Mouse (Mus musculus) adrenal gland, postnatal 0 days (tissue): ENCODE measurements around the gene Aldh16a1. TPM values are rescaled to one million over a fixed set of nuclear protein-coding genes. Genes with fewer than 3 reads are reported as not detected.
A peak's percentile ranks its signal among the peaks of the same experiment; 100 is the strongest.

Experiments used
- microRNA-seq: library from miRNA; unstranded; fragments of <30 nt; microRNA quantifications from one replicate; pipeline ENCODE4, GENCODE M21; 2016; ENCODE audit warnings: borderline replicate concordance; ENCODE audit not compliant: insufficient number of aligned reads
- polyA plus RNA-seq: library from polyadenylated mRNA; unstranded; fragments of >200 nt; fragmentation: Nextera tagmentation; extraction: Ambion mirVana; gene quantifications from 2 replicates; pipeline ENCODE4 v1.2.1, GENCODE M21; 2015

The Aldh16a1 gene
- 25.3 and 34.0 TPM in 2 replicates for polyA plus RNA-seq

DNA sequence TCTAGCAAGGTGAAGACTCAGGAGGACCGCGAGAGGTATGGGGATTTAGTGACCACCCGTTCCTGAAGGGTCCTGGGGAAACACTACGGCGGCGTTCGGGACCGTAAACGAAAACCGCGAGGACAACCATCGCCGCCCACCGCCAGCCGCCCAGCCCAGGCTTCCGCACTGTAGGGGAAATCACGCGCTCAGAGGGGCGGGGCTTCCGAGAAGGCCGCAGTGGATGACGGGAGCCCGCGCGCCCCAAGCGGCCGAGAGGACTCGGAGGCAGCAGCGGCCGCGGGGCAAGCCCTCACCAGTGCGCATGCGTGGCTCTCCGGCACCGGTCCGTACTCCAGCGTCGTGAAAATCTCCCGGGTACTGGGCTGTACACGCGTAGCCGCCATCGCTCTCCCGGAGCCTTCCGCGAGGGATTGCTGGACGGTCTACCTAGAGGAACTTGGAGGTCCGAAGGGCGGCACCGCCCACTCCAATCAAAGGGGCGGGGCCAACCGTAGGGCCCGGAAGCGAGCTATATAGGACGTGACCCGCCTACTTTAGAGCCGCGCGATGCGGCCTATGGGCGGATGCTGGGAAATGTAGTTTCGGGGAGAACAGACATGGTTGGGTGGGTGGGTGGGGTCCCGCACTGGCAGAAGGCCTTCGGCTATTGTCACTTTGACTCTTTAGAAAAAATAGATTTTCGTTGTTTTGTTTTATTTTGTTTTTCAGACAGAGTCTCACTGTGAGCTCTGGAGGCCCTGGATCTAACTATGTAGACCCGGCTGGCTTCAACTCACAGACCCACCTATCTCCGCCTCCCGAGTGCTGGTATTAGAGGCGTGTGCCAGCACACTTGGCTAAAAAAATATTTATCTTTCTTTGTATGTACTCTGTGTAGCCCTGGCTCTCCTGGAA lies at the start of gene Aldh16a1, which contains the start of gene Pih1d1:
Gene Aldh16a1, minus strand, starts transcription at position 489 of the 897 bp plus-strand sequence.
Gene Pih1d1, plus strand, starts transcription at position 208 of the 897 bp plus-strand sequence.

DNA sequence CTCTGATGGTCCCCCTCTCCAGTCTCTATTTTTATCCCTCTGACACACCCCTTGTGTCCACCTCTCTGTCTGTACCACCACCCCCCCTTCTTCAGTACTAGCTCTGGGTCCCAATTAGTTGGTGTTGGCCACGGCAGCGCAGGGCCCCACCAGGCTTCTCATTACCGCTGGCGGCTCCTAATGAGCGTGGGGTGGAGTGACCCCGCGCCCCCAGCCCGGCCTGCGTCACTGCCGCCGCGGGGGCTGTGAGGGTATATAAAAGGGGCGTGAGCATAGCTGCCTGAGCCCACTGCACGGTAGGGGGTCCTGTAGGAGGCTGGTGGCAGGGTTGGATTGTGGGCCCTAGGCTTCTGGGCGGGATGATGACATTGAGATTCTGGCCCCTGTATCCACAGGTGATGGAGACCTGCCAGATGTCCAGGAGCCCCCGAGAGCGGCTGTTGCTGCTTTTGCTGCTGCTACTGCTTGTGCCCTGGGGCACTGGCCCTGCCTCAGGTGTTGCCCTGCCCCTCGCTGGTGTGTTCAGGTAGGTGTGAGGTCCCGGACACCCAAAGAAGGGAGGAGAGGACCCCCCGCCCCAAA lies 26.6 kb upstream of the Aldh16a1 start, which contains the start of gene Pth2:
Gene Pth2, plus strand, starts transcription at position 100 of the 582 bp plus-strand sequence.

DNA sequence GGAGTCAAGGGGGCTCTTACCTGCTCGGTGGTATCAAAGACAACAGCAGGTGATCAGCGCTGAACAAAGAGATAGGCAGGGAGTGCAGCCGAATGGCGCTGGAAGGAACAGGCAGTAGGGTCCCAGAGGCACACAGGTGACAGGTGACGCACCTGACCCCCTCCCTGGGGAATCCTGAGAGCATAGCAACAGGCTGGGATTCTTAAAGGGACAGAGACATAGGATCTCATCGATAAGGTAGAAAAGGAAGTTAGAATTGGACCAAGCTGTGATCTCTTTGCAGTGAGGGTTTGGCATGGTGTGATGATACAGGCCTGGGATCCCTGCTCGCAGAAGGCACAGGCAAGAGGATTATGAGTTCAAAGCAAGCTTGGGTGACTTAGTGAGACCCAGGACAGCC lies 25.1 kb upstream of the Aldh16a1 start, which contains the start of gene Gfy:
Gene Gfy, minus strand, starts transcription at position 101 of the 400 bp plus-strand sequence.

DNA sequence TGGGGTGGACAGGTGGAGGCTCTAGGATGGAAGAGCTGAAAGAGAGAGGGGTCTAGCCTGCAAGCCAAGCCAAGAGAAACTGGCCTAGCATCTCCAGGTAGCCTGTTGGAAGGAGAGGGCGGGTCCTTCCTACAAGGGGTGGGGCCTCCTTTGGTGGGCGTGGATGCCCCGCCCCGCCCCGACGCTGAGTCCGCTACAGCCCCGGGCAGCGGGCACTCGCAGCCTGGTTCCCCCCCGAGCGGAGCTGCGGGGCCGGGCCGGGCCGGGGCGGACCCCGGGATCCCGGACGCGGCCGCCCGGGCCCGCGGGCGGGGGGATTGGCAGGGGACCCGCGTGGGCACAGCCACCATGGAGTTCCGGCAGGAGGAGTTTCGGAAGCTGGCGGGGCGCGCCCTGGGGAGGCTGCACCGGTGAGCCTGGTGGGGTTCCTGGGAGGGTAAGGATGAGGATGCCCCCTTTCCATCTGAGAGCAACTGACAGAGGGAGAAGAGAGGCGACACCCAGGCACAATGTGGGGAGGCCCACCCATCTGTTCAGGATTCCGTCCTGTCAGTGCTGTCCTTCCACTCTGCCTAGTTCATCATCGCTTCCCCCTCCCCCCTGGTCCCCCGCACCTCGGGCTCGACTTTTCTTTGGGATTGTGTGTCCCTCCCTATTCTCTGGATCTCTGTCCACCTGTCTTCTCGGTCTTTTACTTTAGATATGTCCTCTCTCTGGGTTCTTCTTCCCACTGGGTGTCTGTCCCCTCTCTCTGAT lies 9.5 kb upstream of the Aldh16a1 start, which contains the start of gene Slc17a7:
Gene Slc17a7, plus strand, starts transcription at position 215 of the 756 bp plus-strand sequence.

DNA sequence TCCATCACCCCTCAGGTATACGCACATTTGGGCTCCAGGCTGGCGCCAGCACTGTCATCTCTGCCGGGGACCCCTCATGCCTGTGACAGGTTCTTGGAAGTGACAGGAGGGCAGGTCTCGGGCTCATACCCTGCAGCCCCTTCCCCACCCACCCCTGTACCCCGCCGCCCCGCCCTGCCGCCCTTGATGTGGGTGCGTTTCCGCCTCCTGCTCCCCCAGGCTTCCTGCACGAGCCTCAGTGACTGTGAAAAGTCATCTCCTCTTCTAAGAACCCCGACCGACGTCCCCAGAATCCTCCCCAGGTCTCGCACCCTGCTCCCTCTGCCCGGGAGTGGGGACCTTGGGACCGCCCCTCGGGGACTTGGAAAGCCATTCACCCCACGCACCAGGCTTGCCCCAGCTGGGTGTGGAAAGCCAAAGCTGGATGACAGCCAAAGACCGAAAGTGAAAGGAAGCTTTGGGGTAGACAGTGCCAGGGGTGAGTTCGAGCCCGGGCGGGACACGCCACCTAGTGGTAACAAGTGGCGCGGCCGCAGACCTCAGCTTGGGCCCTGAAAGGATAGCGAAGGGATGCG lies 18.3 kb downstream of the Aldh16a1 start, which contains the start of the genes Gm45713 and Flt3l:
Gene Gm45713, minus strand, starts transcription at position 239 of the 575 bp plus-strand sequence.
Gene Flt3l, minus strand, starts transcription at position 440 of the 575 bp plus-strand sequence.

DNA sequence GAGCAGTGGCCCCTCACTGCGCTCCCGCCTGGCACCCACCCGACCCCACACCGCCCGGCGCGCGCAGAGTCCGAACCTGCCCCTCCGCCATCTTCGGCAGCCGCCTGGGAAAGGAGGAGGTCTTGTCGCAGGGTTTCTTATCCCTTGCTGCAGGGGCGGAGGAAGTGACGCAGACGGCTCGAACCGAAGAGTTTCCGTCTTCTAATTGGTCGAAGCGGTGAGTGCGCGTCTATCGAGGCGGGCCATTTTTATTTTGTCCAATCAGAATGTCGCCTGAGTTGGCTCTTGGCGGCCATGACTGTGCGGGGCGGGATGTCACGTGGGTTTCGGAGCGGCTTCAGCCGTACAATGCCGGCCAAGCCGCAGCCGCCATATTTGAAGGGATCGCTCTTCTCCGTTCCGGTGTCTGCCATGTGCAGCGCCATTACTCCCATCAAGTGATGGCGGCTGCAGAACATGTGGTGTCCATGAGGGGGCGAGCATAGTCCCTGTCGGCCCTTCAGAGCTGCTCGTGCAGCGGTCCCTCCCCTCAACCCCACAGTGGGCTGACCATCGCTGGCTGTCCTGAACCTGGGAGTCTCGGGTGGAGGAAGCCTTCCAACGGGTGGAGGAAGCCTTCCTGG lies 25.6 kb downstream of the Aldh16a1 start, which contains the start of gene Rpl13a:
Gene Rpl13a, minus strand, starts transcription at position 138 of the 623 bp plus-strand sequence.

DNA sequence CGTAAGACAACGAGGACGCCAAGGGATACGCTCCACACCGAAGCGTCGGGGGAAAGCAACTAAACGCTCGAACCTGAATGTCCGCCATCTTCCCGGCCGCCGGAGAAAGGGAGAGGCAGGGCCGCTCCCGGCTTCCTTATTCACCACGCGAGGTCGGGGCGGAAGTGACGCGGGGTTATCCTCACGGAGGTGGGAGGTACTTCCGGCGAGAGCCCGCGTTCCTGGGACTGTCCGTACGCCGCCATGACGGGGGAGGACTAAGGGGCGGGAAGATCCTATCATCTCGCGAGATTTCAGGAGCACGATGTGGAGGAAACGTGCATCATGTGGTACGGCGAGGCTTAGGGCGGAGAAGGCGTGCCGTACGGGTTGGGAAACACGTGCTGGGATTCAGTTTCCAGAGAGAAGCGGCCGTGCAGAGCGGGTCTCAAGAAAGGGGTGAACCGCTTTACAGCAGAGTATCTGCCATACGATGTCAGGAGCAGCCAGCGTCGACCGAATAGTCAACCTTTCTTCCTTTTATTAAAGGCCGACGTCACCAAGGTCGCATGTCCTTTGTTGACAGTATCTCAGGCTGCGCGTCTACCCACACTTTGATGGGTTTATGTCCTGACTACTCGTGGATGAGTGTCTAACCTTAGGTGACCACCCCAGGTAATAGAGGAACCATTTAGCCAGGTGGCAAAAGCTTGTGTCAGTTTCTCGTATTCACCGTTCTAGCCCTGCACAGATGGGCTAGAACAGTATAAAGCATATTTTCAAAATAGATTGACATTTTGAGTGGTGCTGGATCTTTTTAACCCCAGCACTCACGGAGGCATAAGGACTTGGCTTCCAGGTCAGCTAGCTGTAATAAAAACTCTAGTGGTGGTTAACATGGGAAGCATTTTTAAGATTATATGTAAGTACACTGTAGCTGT lies 29.9 kb downstream of the Aldh16a1 start, which contains the start of gene Rps11:
Gene Rps11, minus strand, starts transcription at position 216 of the 920 bp plus-strand sequence.

DNA sequence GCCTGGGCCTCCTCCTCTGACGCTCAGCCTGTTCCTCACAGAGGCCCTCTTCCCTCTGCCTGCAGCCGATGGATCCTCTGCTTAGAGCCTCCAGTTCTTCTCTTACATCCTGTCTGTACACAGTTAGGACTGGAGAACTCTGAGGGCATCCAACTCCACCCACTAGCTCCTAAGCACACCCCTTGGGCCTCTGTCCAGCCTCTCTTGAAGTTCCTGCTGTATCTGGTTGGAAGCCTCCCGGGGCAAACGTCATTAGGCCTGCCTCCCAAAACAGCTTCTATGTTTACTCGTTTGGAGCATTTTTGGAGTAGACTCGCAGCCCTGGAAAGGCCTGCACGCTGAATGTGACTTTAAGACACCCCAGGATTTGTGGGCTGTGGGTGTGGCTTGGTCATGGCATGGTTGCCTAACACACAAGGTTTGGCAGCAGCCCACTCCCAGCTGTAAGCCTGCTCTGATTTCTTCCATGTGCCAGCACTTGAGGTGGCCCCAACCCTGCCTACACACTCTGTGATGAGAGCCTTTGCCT lies 50.7 kb downstream of the Aldh16a1 start, which contains the start of gene Fcgrt:
Gene Fcgrt, minus strand, starts transcription at position 200 of the 529 bp plus-strand sequence.

DNA sequence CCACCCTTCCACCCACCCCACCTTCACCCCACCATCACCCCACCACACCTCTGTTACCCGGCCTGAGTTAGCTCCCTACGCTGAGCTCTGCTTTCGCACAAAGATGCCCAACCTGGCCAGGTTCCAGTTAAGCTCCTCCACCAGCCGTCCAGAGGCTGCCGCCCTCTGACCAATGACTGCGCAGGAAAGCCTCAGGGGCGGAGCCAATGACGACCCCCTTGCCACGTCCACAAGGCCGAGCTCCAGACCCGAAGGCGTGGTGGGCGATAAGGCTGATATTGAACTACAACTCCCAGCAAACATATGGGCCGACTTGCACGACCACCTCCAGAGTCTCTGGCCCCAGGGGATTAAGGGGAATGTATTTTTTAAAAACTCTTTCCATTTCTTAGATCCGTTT lies 62.3 kb downstream of the Aldh16a1 start, which contains the start of gene Rcn3:
Gene Rcn3, minus strand, starts transcription at position 174 of the 400 bp plus-strand sequence.

Small RNA genes lying within 50 kb of the gene (microRNA-seq; reads per million reads assigned to microRNA genes)
- 86.9 reads per million, percentile 42 among the genes with 10 or more reads in this experiment for gene Mir150
- 17.9 reads per million, percentile 24 among the genes with 10 or more reads in this experiment for gene Mir5121
- gene Mir7055, result not detected

Other genes with a start within 250 kb of the Aldh16a1 start
- gene Ap2a1, start 225.1 kb downstream of the Aldh16a1 start, polyA plus RNA-seq, result 49.4 and 50.6 TPM in 2 replicates
- 0.17 and 0.46 TPM in 2 replicates for gene Tsks, start 211.4 kb downstream of the Aldh16a1 start, polyA plus RNA-seq
- gene Cpt1c, start 179.7 kb downstream of the Aldh16a1 start, polyA plus RNA-seq, result 23.0 and 24.9 TPM in 2 replicates
- 247 and 271 TPM in 2 replicates for gene Prmt1, start 168.0 kb downstream of the Aldh16a1 start, polyA plus RNA-seq
- gene Irf3, start 156.9 kb downstream of the Aldh16a1 start, polyA plus RNA-seq, result 56.9 and 79.7 TPM in 2 replicates
- 16.6 and 25.4 TPM in 2 replicates for gene Bcl2l12, start 155.9 kb downstream of the Aldh16a1 start, polyA plus RNA-seq
- 25.1 and 26.8 TPM in 2 replicates for gene Scaf1, start 138.2 kb downstream of the Aldh16a1 start, polyA plus RNA-seq
- gene Rras, start 136.6 kb downstream of the Aldh16a1 start, polyA plus RNA-seq, result 69.9 and 80.5 TPM in 2 replicates
- 4.1 and 6.1 TPM in 2 replicates for gene Prr12, start 101.7 kb downstream of the Aldh16a1 start, polyA plus RNA-seq
- gene Nosip, start 92.2 kb downstream of the Aldh16a1 start, polyA plus RNA-seq, result 72.0 and 75.6 TPM in 2 replicates
- 21.2 and 23.8 TPM in 2 replicates for gene Prrg2, start 91.9 kb downstream of the Aldh16a1 start, polyA plus RNA-seq
- 173 and 202 TPM in 2 replicates for gene Rcn3, start 62.4 kb downstream of the Aldh16a1 start, polyA plus RNA-seq
- 193 and 264 TPM in 2 replicates for gene Fcgrt, start 50.7 kb downstream of the Aldh16a1 start, polyA plus RNA-seq
- gene Rps11, start 30.1 kb downstream of the Aldh16a1 start, polyA plus RNA-seq, result 1,100 and 1,135 TPM in 2 replicates
- 1,896 and 3,552 TPM in 2 replicates for gene Rpl13a, start 25.8 kb downstream of the Aldh16a1 start, polyA plus RNA-seq
- gene Gm45713, start 18.4 kb downstream of the Aldh16a1 start, polyA plus RNA-seq, result 1.4 and 2.1 TPM in 2 replicates
- gene Flt3l, start 18.2 kb downstream of the Aldh16a1 start, polyA plus RNA-seq, result 6.1 and 11.0 TPM in 2 replicates
- gene Pih1d1, start 281 bp downstream of the Aldh16a1 start, polyA plus RNA-seq, result 67.2 and 75.8 TPM in 2 replicates
- gene Slc17a7, start 9.4 kb upstream of the Aldh16a1 start, polyA plus RNA-seq, result 0.11 and 0.16 TPM in 2 replicates
- gene Gfy, start 25.0 kb upstream of the Aldh16a1 start, polyA plus RNA-seq, result not detected in 2 replicates
- not detected in 2 replicates for gene Pth2, start 26.4 kb upstream of the Aldh16a1 start, polyA plus RNA-seq
- gene Ccdc155, start 50.3 kb upstream of the Aldh16a1 start, polyA plus RNA-seq, result 0.30 and 0.47 TPM in 2 replicates
- 1.6 and 1.8 TPM in 2 replicates for gene Dkkl1, start 57.6 kb upstream of the Aldh16a1 start, polyA plus RNA-seq
- 28.7 and 32.9 TPM in 2 replicates for gene Tead2, start 61.2 kb upstream of the Aldh16a1 start, polyA plus RNA-seq
- 3.9 and 5.3 TPM in 2 replicates for gene Cd37, start 84.5 kb upstream of the Aldh16a1 start, polyA plus RNA-seq
- gene Slc6a16, start 86.5 kb upstream of the Aldh16a1 start, polyA plus RNA-seq, result 0.08 TPM in 1 of 2 replicates, not detected in the other
- not detected in 2 replicates for gene Slc6a21, start 122.9 kb upstream of the Aldh16a1 start, polyA plus RNA-seq
- gene Trpm4, start 179.2 kb upstream of the Aldh16a1 start, polyA plus RNA-seq, result 12.4 and 14.0 TPM in 2 replicates
- gene Hrc, start 180.7 kb upstream of the Aldh16a1 start, polyA plus RNA-seq, result 0.54 and 1.4 TPM in 2 replicates
- gene Ppfia3, start 212.4 kb upstream of the Aldh16a1 start, polyA plus RNA-seq, result 2.6 and 3.3 TPM in 2 replicates
- gene Lin7b, start 216.0 kb upstream of the Aldh16a1 start, polyA plus RNA-seq, result 3.1 and 3.2 TPM in 2 replicates
- gene Snrnp70, start 241.2 kb upstream of the Aldh16a1 start, polyA plus RNA-seq, result 67.6 and 113 TPM in 2 replicates